Mouse (Mus musculus) left cerebral cortex, postnatal 36 days (tissue): ENCODE measurements at regions not wholly inside any gene's neighbourhood (a gene's known extent, or its start where the extent isn't known, plus 50 kb on each side); places are given as distances from the start of the nearest gene placed in this dataset.

Experiments used
- DNase-seq, 2 experiments: peaks; one replicate each; pipeline ENCODE4 v3.0.0; 2021 to 2022; ENCODE audit warnings: low spot score in 2 of 2, mixed read lengths in 1 of 2
- intact Hi-C: fragments of 180-260 bp; cut with DNase I; formaldehyde crosslinking; loops from one replicate; pipeline ENCODE4 v1.15.1; 2025

DNA sequence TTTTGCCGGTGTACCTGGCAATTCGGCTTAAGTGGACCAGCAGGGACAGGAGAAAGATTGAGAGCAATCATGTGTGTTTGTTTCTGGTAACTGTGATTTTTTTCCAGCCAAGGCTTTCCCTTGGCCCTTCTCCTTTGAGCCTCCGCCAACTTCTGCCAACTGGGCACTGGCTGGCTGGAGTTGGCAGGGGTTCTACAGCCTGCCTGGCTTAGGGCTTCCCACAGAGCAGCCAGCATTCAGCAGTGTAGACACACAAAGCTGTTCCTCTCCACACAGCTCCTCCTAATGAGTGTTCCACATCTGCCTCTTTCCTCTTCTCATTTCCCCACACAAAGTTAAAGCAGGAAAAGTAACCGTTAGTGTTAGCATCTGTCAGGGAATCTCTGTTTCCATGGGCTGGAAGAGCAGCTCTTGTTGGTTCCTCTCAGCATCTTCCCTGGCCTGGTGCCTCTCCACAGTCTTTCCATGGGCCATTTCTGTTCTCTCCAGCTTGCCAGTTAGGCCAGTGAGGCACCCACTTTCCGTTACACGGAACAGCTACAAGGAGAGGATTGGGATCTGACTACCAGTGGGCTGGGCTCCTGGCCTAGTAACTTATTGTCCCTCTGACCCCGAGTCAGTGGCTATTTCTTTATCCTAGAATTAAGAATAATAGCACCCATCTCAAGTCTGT lies 68.0 kb upstream of the Rbm24 start:
- peak; percentile 57 to 61 for DNase-seq
- intact Hi-C loops = no loop called here

GRCm38 (mm10) chr13:46355306-46355705 lies 62.9 kb upstream of the Rbm24 start:
- DNase-seq = no peak
- intact Hi-C loops = no loop called here

DNA sequence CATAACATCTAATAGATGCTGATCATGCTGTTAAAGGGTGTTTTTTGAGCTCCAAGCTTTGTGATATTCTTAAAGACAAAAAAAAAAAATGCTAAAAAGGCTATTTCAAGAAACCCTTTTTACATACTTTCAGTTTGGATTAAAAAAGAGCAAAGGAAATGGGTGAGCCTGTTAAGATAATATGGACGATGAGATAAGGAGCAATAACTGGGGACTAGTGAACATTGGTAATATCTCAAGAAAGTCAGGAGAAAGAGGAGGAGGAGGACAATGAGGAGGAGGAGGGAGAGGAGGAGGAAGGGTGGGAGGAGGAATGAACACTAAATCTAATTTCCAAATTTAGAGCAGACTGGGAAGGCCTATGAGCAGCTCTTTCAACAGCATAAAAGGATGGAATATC lies 62.3 kb upstream of the Rbm24 start:
- intact Hi-C loops = no loop called here
- DNase-seq = no peak

DNA sequence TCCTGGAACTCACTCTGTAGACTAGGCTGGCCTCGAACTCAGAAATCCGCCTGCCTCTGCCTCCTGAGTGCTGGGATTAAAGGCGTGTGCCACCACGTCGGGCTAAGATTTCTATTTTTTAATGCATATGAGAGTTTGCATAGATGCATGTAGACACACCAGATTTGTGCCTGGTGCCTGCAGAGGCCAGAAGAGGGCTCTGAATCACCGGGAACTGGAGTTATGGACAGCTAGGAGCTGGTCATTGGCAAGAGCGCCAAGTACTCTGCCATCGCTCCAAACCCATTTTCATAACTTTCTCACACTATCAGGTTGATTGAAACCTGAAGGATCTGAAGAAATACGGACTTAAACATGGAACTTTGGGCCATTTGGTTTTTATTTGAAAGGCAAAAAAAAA lies 61.2 kb upstream of the Rbm24 start:
- no peak for DNase-seq
- intact Hi-C loops = no loop called here

DNA sequence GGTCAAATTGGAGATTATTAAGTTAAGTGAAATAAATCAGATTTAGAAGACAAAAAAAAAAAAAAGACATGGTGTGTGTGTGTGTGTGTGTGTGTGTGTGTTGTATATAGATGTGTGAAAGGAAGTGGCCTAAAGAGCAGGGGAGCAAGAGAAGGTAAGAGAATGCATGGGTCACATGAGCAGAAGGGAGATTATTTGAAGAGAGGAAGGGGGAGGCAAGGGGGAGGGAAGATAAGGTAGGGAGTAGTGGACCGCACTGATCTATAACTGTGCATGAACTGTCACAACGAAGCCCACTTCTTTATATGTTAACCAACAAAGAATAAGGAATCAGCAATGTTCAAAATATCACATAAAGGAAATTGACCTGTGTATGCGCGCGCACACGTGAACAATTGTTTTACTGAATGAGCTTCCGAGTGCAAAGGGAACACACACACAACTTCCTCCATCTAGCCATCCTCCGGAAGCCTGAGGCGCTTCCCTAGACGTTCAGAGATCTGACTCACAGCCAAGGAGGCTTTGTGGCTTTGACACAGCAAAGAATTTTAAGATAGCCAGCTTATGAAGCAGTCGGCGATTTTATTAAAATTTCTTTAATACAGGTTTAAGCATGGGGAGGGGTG lies 57.6 kb upstream of the Rbm24 start:
- intact Hi-C loops = no loop called here
- DNase-seq = no peak

- intact Hi-C loops = no loop called here
- DNase-seq = peak; percentile 31 to 62
Observed at GRCm38 (mm10) chr13:46363456-46364201, 54.6 kb upstream of the Rbm24 start.

DNA sequence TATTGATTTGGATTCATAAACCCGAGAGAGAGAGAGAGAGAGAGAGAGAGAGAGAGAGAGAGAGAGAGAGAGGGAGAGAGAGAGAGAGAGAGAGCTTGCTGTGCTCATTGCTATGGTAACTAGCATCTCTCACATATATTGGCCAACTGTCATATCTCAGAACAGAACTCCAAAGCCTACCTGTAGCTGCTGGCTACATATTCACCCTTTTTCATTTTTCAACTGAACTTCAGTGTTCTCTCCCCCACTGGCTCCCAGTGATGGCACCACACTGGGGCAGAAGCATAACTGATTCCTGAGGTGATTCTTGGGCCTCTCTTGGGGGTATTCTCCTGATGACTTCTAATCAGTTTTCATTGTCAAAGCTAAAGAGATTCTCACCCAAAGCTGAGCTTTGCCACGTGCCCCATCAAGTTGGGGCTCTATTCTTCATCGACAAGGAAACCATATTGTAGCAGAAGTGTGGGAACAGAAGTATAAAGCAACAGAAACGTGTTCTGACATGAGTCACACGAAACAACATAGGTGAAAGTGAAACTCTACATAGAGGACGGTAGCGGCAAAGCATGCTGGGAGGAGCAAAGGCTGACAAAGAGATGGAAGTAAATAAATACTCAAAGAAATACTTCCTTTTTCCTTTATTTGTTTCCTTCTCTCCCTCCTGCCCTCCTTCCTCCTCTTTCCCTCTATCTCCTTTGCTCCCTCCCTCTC lies 53.9 kb upstream of the Rbm24 start:
- intact Hi-C loops = no loop called here

GRCm38 (mm10) chr13:46365292-46365691 lies 52.9 kb upstream of the Rbm24 start:
- DNase-seq = no peak
- intact Hi-C loops = no loop called here

More for the DNA sequence above, 53.9 kb upstream of the Rbm24 start:
- no peak for DNase-seq
